Mouse (Mus musculus) CH12.LX (cell line): ENCODE results near the gene Itpr1. TPM values are rescaled to one million over a fixed set of nuclear protein-coding genes. Genes with fewer than 3 reads are reported as not detected.

Experiments used
- DNase-seq: peaks from one replicate; pipeline ENCODE4 v3.0.0-alpha.2; 2013; ENCODE audit errors: extremely low read depth
- H3K27ac ChIP-seq: 2 replicates; pipeline ENCODE4 v1.5.1; 2012; ENCODE audit warnings: low read depth, mild to moderate bottlenecking, control low read depth, moderate library complexity; ENCODE audit not compliant: insufficient read depth
- H3K27me3 ChIP-seq: replicated peaks from 2 replicates; pipeline ENCODE3; 2012; ENCODE audit warnings: inconsistent platforms
- H3K36me3 ChIP-seq, 2 experiments: replicated peaks in 1 of 2; 2 replicates each; pipeline versions ENCODE3 to v1.6.1; 2012; ENCODE audit warnings: inconsistent platforms in 1 of 2, low read length in 1 of 2, mild to moderate bottlenecking in 1 of 2, mixed read lengths in 1 of 2, moderate library complexity in 1 of 2; ENCODE audit not compliant: control insufficient read depth in 1 of 2, insufficient read depth in 1 of 2
- H3K4me1 ChIP-seq, 2 experiments: 2 replicates each; pipeline ENCODE4 v1.6.1; 2012; ENCODE audit warnings: inconsistent platforms in 1 of 2, moderate library complexity in 1 of 2; ENCODE audit not compliant: insufficient read depth in 2 of 2, control insufficient read depth in 1 of 2
- H3K4me2 ChIP-seq: 2 replicates; pipeline ENCODE4 v1.6.1; 2012; ENCODE audit warnings: low read depth, mild to moderate bottlenecking, control low read depth; ENCODE audit not compliant: poor library complexity, insufficient read depth, severe bottlenecking
- H3K4me3 ChIP-seq, 3 experiments: fragments of 150-350 bp in 1 of 3; sonication (generic) in 1 of 3; replicated peaks in 1 of 3; 2 replicates each; pipeline versions ENCODE3 to v1.5.1; 2011 to 2012; ENCODE audit warnings: low read depth in 2 of 3, low read length in 2 of 3, mild to moderate bottlenecking in 2 of 3, moderate library complexity in 2 of 3, control low read depth in 1 of 3, improper control_type of control experiment in 1 of 3, inconsistent platforms in 1 of 3, mixed read lengths in 1 of 3; ENCODE audit not compliant: poor library complexity in 1 of 3
- H3K79me2 ChIP-seq: replicated peaks from 2 replicates; pipeline ENCODE4 v1.6.1; 2012; ENCODE audit warnings: mild to moderate bottlenecking, moderate library complexity; ENCODE audit not compliant: control insufficient read depth, poor library complexity, insufficient read depth, severe bottlenecking; ENCODE audit errors: extremely low read depth
- H3K9ac ChIP-seq: 2 replicates; pipeline ENCODE4 v1.6.1; 2012; ENCODE audit warnings: low read depth, mild to moderate bottlenecking, control low read depth, moderate library complexity; ENCODE audit not compliant: insufficient read depth
- H3K9me3 ChIP-seq: replicated peaks from 2 replicates; pipeline ENCODE3; 2012; ENCODE audit warnings: low read length, inconsistent platforms, mixed read lengths
- CHD1 ChIP-seq: IDR thresholded peaks from 2 replicates; pipeline ENCODE4 v1.6.1; 2012; ENCODE audit warnings: low read depth, low read length, improper control_type of control experiment, inconsistent platforms
- EP300 ChIP-seq: IDR thresholded peaks from 2 replicates; pipeline ENCODE4 v1.6.1; 2011; ENCODE audit warnings: low read length, improper control_type of control experiment
- HCFC1 ChIP-seq: IDR thresholded peaks from 2 replicates; pipeline ENCODE4 v1.6.1; 2012; ENCODE audit warnings: low read depth, mild to moderate bottlenecking, inconsistent platforms, low read length, improper control_type of control experiment
- KAT2A ChIP-seq: IDR thresholded peaks from 2 replicates; pipeline ENCODE4 v1.6.1; 2012; ENCODE audit warnings: low read length, improper control_type of control experiment, inconsistent platforms; ENCODE audit not compliant: insufficient replicate concordance
- MAX ChIP-seq: IDR thresholded peaks from 2 replicates; pipeline ENCODE4 v1.6.1; 2011; ENCODE audit warnings: low read length, improper control_type of control experiment
- TCF12 ChIP-seq: IDR thresholded peaks from 2 replicates; pipeline ENCODE4 v1.6.1; 2014; ENCODE audit warnings: low read depth, mild to moderate bottlenecking, inconsistent platforms, low read length, improper control_type of control experiment
- ZKSCAN1 ChIP-seq: IDR thresholded peaks from 2 replicates; pipeline ENCODE4 v1.6.1; 2012; ENCODE audit warnings: low read depth, inconsistent platforms, low read length, improper control_type of control experiment, borderline replicate concordance
- dilution Hi-C: fragments of 300-500 bp; cut with MboI; formaldehyde crosslinking; loops from 2 replicates; pipeline ENCODE4 v1.14.3; 2020; ENCODE audit warnings: low sequenced_read_pairs; ENCODE audit not compliant: extremely low pct_unique_long_range_greater_than_20kb, extremely low pct_ligation_motif_present
- in situ Hi-C: fragments of 300-500 bp; cut with MboI; formaldehyde crosslinking; loops from 3 replicates; pipeline ENCODE4 v1.14.3; 2019; ENCODE audit warnings: low sequenced_read_pairs, low pct_ligation_motif_present, low pct_unique_long_range_greater_than_20kb, mixed read lengths
- polyA plus RNA-seq: library from polyadenylated mRNA; unstranded; fragments of >175 nt; gene quantifications from 2 replicates; pipeline ENCODE4 v1.2.1, GENCODE M21; 2012; ENCODE audit warnings: low read depth; ENCODE audit not compliant: insufficient read length
- total RNA-seq, 2 experiments: library from RNA; depleted of rRNA; stranded (reverse); fragments of 300-350 nt in 1 of 2; fragments of >200 nt in 1 of 2; gene quantifications; 2 replicates each; pipeline ENCODE4 v1.2.3; 2012 to 2014

Itpr1 gene
- total and polyA plus RNA-seq, 3 experiments, result 42.8 to 73.1 (median 53.4) TPM

GRCm38 (mm10) chr6:108507337-108507736 is 294.4 kb downstream of the Itpr1 start:
- no peak overlapping the region for H3K4me3 ChIP-seq
- H3K4me1 ChIP-seq, result peaks cover 0 to 24% of the 10 kb centered on the region in 2 experiments; a peak in 2 of 4 replicates
- no peak overlapping the region for H3K4me2 ChIP-seq
- no peaks in the 10 kb centered on the region for H3K9me3 ChIP-seq
- H3K27ac ChIP-seq, result no peak overlapping the region
- dilution Hi-C loops (no loop called here), in situ Hi-C loops (no loop called here)
- no peak overlapping the region for H3K9ac ChIP-seq
- no peak for DNase-seq
- no peaks in the 10 kb centered on the region for H3K27me3 ChIP-seq
- no peaks in the 10 kb centered on the region for H3K79me2 ChIP-seq
- peaks cover 44 to 83% of the 10 kb centered on the region in 2 experiments for H3K36me3 ChIP-seq
- TF ChIP-seq ZKSCAN1, result no peak
- no peak for TF ChIP-seq CHD1
- peak; percentile 25; the same call in 1 of the 2 replicates for TF ChIP-seq EP300
- no peak for TF ChIP-seq MAX
- TF ChIP-seq, all 38 proteins: peak for 1

GRCm38 (mm10) chr6:108509320-108509719 is 296.4 kb downstream of the Itpr1 start:
- in situ Hi-C loops (no loop called here), dilution Hi-C loops (no loop called here)
- Histone ChIP-seq H3K27ac (no peak overlapping the region), H3K4me3 (no peak overlapping the region), H3K36me3 (peaks cover 43 to 87% of the 10 kb centered on the region in 2 experiments), H3K9me3 (no peaks in the 10 kb centered on the region), H3K27me3 (no peaks in the 10 kb centered on the region), H3K4me2 (no peak overlapping the region), H3K9ac (no peak overlapping the region), H3K79me2 (no peaks in the 10 kb centered on the region), H3K4me1 (peaks cover 2 to 22% of the 10 kb centered on the region in 2 experiments; a peak in 3 of 4 replicates)
- DNase-seq, result no peak
- TF ChIP-seq CHD1, result no peak

DNA sequence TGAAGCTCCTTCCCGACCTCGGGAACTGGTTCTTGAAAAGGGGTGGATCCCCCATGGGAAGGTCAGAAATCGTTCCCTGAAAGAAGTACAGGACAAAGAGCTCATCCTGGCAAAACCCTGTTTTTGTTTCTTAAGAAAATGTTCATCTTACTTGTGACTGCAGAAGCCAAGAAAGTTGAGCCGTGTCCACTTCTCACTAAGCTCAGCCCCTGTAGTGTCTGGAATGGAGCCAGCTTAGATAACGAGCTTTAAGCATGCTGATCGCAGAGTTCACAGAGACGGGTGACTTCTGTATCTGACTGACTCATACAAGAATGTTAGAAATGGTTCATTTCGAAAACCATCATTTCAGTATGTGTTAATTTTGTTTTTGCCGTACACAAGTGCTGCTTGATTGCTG is 297.2 kb downstream of the Itpr1 start:
- Histone ChIP-seq H3K27me3 (no peaks in the 10 kb centered on the region), H3K9ac (no peak overlapping the region), H3K4me3 (no peak overlapping the region), H3K4me1 (peaks cover 2 to 20% of the 10 kb centered on the region in 2 experiments; a peak in 3 of 4 replicates), H3K4me2 (no peak overlapping the region), H3K27ac (no peak overlapping the region), H3K79me2 (no peaks in the 10 kb centered on the region), H3K9me3 (no peaks in the 10 kb centered on the region), H3K36me3 (peaks cover 42 to 91% of the 10 kb centered on the region in 2 experiments)
- dilution Hi-C loops, result no loop called here
- no peak for TF ChIP-seq HCFC1
- TF ChIP-seq TCF12, result no peak
- peak; percentile 37; the same call in 1 of the 2 replicates for TF ChIP-seq EP300
- TF ChIP-seq KAT2A, result no peak
- DNase-seq, result no peak
- in situ Hi-C loops, result no loop called here
